Mouse (Mus musculus) NIH3T3 (cell line): ENCODE results near the gene Tfip11.
A peak's percentile ranks its signal among the peaks of the same experiment; 100 is the strongest.
"Not testable (repeated sequence)": the region's sequence is repeated elsewhere in the genome, so short reads cannot be mapped to it uniquely, and the experiment has no call there.

ENCODE experiments used
- DNase-seq: peaks from one replicate; pipeline ENCODE4 v3.0.0-alpha.2; 2012; ENCODE audit warnings: low read depth

Tfip11 gene

DNA sequence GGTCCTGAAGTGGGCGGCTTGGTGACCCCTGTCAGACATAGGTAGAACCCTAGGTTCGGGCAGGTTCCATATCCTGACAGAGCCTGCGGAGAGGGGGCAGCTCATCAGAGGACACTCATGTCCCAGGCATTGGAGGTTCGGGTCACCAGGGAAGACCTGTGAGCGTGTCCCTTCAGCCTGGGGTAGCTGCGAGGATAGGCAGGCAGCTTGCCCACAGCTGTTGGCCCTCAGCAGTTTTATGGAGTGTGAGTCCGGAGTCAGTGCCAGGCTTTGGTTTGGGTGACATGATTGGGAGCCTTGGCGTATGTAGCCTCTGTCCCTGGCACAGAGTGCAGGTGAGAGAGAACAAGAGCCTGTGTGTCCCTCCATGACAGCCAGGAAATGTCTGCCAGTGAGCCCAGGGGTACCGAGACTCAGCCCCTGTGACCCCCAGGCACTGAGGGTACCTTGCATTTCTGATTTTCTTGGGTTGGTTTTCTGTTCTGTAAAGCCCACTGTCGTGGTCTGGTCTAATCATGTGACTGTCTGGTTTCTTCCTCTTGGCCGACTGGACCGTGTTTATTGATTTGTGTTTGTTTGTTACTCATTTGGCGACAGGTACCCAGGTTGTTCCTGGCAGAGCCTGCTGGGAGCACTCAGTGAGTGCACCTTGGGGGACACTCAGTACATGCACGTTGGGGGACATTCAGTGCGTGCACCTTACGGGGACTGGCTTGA lies 36.2 kb upstream of the Tfip11 start:
- no peak for DNase-seq

DNA sequence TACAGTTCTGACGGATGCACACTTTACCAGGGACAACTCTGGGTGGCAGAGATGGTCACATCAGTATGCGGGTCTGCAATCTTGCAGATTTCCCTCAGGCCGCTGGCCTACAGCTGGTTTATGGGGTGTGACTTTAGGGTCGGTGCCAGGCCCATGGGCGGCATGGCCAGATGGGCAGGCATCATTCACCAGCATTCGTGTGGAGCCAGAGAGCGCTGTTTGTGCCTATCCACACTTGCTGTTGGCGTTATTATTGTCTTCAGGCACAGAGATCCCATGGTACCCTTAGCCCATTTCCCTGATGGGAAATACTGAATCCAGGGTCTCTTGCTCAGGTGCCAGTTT lies 35.6 kb upstream of the Tfip11 start:
- no peak for DNase-seq

DNA sequence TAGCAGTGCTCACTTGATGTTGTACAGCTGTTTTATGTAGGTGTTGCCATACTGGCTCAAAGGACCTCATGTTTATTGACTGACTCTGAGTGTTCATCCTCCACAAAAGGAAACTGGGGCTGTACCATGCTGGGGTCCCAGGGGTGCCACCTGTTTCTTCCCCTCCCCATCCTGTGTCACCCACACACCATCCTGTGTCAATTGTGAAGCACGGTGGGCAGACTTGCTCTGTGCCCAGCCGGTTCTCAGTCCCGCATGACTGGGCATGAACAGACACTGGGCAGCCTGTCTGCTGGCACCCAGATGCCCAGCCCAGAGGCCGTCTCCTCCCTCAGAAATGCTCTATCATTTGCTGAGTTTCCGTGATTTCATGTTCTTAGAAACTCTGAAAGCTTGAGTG lies 34.3 kb upstream of the Tfip11 start:
- no peak for DNase-seq

DNA sequence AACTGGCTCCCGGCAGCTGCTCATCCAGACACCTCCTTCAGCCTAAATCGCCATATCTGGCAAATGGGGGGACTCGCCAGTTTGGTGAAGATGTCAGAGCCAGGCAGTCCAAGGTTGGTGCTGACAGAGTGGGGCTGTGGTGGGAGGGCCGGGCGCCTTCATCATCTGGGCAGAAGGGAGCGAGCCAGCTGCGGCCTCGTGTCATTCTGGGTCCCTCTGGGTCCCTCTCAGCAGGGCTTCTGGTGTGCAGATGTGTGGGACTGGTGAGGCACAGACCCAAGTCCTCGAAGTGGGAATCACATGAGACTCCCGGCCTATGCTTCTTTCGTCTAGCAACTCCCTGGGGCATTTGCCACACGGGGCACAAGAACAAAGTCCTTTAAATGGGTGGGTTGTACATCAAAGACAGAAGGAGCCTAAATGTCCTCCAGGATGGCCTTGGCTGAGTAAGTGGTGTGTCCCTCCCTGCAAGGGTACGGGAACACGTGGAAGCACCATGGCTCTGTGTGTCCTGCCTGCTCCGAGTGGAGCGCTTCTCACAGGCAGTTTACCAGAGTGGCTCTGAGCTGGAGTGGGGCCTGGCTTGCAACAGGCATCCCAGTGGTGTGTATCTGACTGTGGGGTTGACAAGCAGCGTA lies 33.7 kb upstream of the Tfip11 start:
- DNase-seq: no peak

DNA sequence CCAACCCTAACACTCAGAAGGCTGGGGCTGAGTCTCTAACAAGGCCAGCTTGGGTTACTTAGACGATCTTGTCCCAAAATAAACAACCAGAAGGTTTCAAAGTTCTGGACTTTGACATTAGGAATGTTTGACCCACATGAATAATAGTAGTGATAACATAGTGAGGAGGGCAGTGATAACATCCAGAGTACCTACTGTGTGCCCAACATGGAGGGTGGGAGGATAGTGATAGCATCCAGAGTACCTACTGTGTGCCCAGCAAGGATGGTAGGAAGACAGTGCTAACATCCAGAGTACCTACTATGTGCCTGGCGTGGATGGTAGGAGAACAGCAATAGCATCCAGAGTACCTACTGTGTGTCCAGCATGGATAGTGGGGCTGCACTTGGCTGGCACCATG lies 32.4 kb upstream of the Tfip11 start:
- DNase-seq: no peak

DNA sequence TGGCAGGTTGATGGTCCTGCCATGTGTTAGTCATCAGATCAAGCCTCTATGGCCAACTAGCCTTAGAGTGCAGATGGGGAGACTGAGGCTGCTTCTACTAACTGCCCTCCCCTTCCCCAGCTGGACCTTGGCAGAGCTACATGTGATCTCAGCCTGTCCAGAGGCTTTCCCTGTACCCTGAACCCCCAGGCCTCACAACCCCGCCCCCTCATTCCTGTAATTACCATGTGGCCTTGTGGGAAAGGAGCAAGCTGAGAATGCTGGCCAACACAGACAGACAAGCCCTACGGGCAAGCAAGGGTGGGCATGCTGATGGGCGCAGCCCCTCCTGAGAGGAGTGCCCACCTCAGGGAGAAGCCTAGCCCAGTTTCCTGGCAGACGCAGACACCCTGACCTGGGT lies 31.5 kb upstream of the Tfip11 start:
- peak; percentile 33 for DNase-seq

DNA sequence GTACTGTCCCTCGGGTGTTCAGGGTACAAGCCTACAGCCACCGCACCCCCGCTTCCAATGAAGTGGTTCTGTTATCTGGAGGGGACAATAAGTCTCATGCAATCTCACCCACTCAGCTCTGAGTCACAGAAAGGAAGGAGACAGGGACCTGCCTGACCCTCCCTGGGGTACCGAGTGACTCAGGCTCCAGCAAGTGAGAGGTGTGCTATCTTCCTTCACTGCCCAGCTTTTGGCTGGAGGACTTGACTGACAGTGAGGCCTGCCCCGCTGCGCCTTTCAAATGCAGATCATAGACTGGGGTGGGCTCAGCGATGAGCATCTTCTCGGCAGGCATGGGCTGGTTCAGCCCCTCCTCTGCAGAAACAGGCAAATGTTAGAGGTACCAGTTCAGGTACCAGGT lies 31.0 kb upstream of the Tfip11 start:
- DNase-seq: peak; percentile 60

DNA sequence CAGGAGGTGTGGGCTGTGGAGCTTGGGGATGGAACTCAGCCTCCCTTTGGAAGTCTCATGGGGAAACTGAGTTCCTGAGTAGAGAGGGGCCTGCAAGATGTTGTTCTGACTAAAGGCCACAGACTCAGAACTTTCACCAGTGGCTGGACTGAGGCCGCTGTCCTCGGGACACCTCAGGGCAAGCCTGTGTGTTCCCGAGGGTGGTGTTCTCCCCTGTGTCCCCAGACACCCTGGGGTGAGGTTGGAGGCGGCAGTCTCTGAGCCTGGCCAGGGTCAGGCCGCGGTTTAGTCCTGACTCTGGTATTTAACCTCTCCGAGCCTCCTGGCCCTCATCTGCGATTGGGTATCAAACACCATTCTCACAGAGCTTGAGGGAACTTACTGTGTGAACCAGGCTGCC lies 30.6 kb upstream of the Tfip11 start:
- no peak for DNase-seq

DNA sequence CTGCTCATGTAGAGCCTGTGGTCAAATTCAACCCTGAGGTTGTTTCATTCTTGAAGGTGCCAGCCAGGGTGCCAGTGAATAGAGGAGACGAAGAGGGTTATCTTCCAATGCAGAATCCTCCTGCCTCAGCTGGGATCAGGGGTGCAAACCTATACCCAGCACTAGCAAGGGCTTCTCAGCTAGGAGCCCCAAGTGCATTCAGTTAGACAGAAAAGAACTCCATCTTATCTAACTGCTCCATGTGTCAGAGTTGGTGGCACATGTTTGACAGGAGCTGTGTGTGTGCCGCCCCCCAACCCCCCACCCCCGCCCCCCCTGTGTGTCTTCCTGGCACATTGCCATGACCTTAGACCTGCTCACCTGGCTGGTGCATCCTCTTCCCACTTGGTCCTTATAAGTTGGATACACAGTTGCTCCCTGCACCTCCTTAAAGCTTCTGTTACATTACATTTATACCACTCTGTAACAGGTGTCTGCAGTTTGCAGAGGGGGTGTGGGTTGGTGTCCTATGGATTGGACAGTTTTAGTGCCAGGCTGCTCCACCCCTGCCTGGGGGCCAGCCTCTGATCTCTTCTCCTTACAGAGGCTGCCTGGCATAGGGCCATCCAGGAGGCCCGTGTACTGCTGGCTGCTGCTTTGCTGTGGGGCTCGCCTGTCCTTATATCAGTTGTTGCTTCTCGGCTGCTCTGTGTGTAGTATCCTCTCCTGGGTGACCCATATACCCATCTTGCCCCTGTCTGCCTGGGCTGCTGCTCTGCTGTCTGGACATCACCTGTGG lies 29.6 kb upstream of the Tfip11 start:
- no peak for DNase-seq

DNA sequence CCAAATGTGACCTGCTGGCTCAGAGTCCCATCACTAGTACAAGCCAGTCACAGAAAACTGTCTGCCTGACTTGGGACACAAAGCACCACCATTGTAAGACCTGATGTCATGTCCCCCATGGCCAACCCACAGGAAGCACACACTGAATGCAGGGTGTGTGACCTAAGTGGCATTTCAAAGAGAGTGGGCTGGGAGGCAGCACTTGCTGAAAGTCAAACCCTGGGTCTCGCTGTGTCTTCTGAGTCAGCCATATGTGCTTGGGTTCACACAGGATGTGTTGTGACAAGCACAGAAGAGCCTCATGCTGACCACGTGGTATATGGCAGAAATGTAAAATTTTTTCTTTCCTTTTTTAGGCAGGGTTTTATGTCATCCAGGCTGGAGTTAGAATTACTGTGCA lies 28.9 kb upstream of the Tfip11 start:
- DNase-seq: no peak

DNA sequence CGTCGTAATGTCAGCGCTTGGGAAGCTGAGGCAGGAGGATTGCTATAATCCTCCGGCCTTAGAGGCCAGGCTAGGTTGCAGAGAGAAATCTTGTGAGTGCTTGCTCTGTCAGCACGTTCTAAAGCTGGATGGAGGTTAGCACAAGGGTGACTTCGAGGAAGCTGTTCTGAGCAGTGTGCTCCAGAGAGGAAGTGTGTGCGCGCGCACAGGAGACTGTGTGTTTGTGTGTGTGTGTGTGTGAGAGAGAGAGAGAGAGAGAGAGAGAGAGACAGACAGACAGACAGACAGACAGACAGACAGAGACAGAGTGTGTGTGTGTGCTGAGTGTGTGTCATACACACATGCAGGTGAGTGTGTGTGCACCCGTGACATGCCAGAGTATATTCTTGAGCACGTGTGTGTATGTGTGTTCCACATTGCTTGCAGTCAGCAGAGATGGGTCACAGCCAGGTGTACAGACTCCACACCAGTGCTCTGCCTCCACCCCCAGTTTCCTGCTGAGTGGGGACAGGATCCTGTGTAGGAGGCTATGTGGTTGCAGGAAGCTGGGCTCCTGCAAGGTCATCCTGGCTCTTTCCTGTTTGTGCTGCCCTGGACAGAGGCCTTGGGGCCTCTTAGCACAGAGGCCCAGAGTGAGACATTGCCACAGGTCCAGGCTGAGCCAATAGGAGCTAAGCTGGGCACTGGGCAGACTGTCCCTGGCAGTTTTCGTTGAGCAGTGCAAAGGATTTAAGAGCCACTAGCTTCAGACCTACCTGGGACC lies 27.8 kb upstream of the Tfip11 start:
- no peak for DNase-seq

DNA sequence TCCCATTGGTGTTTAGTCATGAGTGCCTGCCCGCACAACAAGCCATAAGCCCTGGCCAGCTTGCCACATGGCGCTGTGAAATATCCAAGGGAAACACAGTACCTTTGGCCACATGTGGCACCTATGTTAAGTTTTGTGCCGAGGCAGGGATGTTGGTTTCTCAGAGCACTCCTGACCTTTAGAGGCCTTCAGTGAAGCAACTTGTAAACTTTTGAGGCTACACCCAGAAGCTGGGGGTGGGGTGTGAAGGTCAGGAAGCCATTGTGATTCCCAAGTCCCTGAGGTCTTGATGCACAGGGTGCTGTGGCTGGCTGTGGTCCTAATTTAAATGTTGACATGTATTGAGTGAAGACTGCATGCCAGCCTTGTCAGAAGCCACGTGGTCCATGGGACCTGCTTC lies 26.8 kb upstream of the Tfip11 start:
- DNase-seq: no peak

DNA sequence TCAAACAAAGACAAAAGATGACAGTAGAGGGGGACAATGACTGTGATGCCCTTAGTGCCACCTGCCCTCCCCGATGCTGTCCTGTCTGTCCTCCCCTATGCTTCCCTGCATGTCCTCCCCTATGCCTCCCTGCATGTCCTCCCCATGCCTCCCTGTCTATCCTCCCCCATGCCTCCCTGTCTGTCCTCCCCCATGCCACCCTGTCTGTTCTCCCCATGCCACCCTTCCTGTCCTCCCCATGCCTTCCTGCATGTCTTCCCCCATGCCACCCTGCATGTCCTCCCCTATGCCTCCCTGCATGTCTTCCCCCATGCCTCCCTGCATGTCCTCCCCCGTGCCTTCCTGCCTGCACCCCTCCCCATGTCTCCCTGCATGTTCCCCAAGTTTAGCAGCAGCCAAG lies 26.0 kb upstream of the Tfip11 start:
- no peak for DNase-seq

DNA sequence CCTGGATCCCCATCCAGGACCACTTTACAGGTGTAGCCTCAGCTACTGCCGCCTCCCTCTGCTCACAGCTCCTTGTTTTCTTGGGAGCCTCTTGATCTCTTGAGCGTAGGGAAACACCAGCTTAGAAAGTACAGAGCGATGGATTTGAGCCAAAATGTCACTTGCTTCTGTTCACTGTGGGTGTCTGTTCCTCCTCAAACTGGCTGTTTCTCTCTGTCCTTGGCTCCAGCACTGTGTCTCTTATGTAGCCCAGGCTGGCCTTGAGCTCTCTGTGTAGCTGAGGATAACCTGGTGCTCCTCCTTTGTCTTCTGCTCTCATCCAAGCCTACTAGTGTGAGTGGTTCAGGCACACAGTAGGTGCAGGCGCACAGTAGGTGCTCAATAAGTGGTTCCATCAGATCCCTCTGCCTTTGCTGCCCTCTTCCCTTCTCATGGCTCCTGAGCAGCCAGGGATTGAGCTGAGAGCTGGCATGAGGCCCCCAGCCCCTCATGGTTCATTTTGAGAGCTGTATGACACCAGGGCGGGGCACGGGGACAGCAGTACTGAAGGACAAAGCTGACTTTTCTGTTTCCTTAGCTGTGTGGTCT lies 25.3 kb upstream of the Tfip11 start:
- no peak for DNase-seq

DNA sequence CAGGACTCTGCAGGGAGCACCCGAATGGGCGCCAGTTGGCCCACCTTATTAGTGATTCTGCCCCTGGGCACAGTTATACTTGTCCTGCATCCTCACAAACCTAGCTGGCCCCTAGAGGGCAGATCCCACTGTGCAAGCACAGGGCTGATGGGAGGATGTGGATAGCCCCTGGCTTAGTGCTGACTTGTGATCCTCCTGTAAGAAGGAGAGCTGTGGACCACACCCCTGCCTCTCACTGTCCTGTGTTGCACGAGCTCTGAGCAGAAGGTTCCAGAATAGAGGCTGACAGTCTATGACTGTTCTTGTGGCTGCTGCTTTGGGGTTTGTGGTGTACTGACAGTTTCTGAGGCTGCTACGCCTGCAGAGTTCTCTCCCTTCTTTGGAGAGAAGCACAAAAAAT lies 24.5 kb upstream of the Tfip11 start:
- DNase-seq: no peak

DNA sequence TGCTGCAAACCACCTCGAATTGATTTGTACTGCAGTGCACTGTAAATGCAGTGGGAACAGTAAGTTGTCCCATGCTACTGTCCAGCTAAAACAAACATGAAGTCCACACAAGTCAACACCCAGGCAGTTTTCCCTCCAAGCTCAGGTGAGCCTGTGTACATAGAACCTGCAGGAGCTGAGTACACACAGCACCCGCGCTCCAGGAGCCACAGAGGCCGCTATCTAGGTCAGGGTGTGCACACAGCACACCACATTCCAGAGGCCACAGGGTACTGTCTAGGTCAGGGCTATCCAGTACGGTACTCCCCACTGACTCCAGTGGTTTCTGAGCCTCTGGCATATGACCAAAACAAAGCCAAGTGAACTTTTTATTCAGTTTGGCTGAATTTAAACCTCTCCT lies 23.8 kb upstream of the Tfip11 start:
- no peak for DNase-seq

DNA sequence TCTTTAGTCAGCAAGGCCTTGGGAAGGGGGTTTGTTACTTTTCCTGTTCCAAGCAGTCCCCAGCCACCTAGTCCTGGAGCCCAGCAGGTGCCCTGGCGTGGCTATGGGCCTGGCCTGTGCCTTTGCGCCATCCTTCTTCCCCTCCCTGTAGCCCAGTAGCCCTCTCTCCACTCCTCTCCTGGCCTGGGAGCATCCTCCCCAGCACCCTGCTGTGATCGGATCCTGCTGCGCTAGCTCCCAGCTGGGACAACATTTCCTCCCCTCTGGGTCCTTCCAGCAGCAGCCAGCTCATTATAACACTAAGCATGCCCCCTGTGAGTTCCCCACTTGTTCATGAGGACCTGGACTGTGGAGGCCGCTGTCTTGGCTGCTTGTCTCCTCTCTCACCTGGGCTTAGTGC lies 20.3 kb upstream of the Tfip11 start:
- DNase-seq: no peak

DNA sequence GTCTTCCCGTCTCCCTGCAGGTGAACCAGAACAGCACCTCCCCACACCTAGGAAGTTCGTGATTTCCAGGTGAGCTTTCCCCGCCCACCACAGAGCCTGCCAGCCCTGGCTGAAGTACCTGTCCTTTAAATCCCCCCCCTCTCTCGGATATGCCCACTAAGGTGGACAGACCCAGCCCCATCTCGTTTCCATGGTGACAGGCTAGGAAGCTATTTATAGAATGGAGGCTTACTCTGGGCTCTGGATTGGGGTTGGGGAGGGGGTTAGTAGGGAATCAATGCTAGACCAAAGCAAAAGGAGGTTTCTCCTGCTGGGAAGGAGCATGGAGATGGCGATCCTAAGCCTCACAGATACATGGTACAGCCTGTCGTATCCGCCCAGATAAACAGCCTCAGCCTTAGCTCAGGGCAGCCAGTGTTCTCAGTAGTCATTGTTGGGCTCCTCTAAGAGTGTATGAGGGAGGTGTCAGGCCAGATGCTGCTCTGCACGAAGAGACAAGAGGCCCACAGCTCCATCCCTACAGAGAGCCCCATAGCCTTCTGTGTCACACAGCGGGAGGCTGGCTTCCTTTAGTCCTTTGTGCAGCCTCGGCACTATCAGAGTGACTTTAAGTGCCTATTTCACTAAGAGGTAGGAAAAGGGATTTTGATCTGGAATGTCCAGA lies 12.8 kb upstream of the Tfip11 start:
- no peak for DNase-seq

DNA sequence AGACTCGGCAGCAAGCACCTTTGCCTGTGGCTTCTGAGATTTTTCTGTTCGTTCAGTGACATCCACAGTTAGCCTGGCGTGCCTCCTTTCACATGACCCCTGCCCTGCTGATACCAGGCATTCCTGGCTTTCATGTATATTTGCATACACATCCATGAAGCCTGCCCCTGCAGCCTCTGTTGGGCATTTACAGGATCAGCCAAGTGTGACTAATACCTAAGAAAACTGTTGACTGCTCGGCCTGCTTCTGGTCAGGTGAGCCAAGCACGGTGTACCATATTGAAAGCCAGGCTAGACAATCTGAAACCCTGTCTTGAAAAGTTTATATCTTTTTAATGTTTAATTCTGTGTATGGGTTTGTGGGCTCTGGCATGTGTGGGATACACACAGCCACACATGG lies 9.7 kb upstream of the Tfip11 start:
- no peak for DNase-seq

DNA sequence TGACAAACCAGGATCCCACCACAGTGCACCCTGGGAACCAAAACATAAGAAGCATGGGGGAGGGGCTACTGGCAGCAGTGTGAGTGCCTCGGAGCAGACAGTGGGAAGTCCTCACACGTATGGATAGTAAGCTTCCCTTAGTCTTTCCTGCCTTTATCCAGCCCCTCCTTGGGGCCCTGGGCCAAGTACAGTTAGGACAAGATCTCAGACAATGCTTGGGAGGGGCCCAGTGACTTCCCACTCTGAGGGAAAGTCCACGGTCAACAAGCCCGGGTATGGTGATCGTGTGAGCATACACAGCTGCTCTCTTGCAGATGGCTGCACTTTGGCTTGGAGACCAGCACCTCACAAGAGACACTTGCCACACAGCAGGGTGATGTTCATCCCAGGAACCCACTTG lies 8.8 kb upstream of the Tfip11 start:
- no peak for DNase-seq

DNA sequence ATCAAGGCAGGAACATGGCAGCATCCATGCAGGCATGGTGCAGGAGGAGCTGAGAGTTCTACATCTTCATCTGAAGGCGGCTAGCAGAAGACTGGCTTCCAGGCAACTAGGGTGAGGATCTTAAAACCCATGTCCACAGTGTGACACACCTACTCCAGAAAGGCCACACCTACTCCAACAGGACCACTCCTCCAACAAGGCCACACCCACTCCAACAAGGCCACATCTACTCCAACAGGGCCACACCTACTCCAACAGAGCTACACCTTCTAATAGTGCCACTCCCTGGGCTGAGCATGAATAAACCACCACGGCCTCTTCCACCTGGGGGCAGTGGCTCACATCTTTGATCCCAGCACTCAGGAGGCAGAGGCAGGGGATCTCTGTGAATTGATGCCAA lies 6.8 kb upstream of the Tfip11 start:
- DNase-seq: not testable (repeated sequence)

DNA sequence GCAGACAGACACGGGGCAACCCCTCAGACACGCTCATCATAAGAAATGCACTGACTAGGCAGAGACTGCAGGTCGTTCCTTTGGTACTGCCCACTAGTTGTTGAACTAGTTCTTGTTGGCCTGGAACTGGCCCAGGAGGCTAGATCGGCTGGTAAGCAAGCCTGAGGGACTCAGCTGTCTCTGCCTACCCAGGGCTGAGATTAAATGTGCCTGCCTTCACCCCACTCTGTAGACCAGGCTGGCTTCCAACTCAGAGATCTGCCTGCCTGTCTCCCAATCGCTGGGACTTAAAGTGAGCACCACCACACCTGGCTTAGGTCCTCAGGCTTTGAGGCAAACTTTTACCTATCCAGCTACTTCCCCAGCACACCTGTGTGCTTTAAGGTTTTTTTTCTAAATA lies 5.8 kb upstream of the Tfip11 start:
- DNase-seq: no peak
